Mouse (Mus musculus): Measurements from ENCODE around the gene Clint1. TPM values are rescaled to one million over a fixed set of nuclear protein-coding genes. Genes with fewer than 3 reads are reported as not detected.

The Clint1 gene
- total RNA-seq, 2 experiments from 2014 or later: 37.4 to 38.2 TPM

GRCm38 (mm10) chr11:45881026-45881682 is 29.3 kb downstream of the Clint1 start:
- peak; percentile 46 to 71 for DNase-seq
- intact Hi-C loops (cut with DNase I): loop anchor here (1.0 to 10.0 kb wide), 6 partner anchors 86 to 1294 kb away; partner anchors contain the start of gene Ebf1

- intact Hi-C loops (cut with DNase I): loop anchor here (1.0 to 10.0 kb wide), 6 partner anchors 86 to 1294 kb away; partner anchors contain the start of gene Ebf1
- DNase-seq: no peak
Measured at GRCm38 (mm10) chr11:45881683-45882068, 29.8 kb downstream of the Clint1 start.

- intact Hi-C loops (cut with DNase I): loop anchor here (5.0 to 10.0 kb wide), 5 partner anchors 201 to 1296 kb away; partner anchors contain the start of gene Ebf1
- peak in 1 of 2 experiments; percentile 25 for DNase-seq
Measured at GRCm38 (mm10) chr11:45883270-45883931, 31.6 kb downstream of the Clint1 start.

- peak in 1 of 2 experiments; percentile 29 for DNase-seq
- intact Hi-C loops (cut with DNase I): loop anchor here (5.0 to 10.0 kb wide), 5 partner anchors 202 to 1297 kb away; partner anchors contain the start of gene Ebf1
Measured at GRCm38 (mm10) chr11:45884029-45884428, 32.2 kb downstream of the Clint1 start.

GRCm38 (mm10) chr11:45885606-45886230 is 33.9 kb downstream of the Clint1 start:
- intact Hi-C loops (cut with DNase I): loop anchor here (10.0 kb wide), 3 partner anchors 341 to 1271 kb away; partner anchors contain the start of gene Ebf1
- DNase-seq: no peak

- intact Hi-C loops (cut with DNase I): loop anchor here (10.0 kb wide), 3 partner anchors 342 to 1272 kb away; partner anchors contain the start of gene Ebf1
- no peak for DNase-seq
Measured at GRCm38 (mm10) chr11:45886596-45886995, 34.7 kb downstream of the Clint1 start.

- no peak for DNase-seq
- intact Hi-C loops (cut with DNase I): loop anchor here (10.0 kb wide), 3 partner anchors 344 to 1274 kb away; partner anchors contain the start of gene Ebf1
Measured at GRCm38 (mm10) chr11:45888471-45889030, 36.7 kb downstream of the Clint1 start.

GRCm38 (mm10) chr11:45889981-45890380 is 38.1 kb downstream of the Clint1 start:
- intact Hi-C loops (cut with DNase I): loop anchor here (10.0 kb wide), 3 partner anchors 345 to 1275 kb away; partner anchors contain the start of gene Ebf1
- DNase-seq: no peak

- intact Hi-C loops (cut with DNase I): no loop called here
- no peak for DNase-seq
Measured at GRCm38 (mm10) chr11:45890423-45890822, 38.6 kb downstream of the Clint1 start.

GRCm38 (mm10) chr11:45892861-45893360 is 41.1 kb downstream of the Clint1 start:
- intact Hi-C loops (cut with DNase I): no loop called here
- no peak for DNase-seq

- DNase-seq: no peak
- intact Hi-C loops (cut with DNase I): no loop called here
Measured at GRCm38 (mm10) chr11:45897392-45897791, 45.5 kb downstream of the Clint1 start.

- intact Hi-C loops (cut with DNase I): no loop called here
- no peak for DNase-seq
Measured at GRCm38 (mm10) chr11:45900233-45901015, 48.6 kb downstream of the Clint1 start.

GRCm38 (mm10) chr11:45906109-45906786 is 54.4 kb downstream of the Clint1 start:
- intact Hi-C loops (cut with DNase I): no loop called here

GRCm38 (mm10) chr11:45907301-45907700 is 55.5 kb downstream of the Clint1 start:
- intact Hi-C loops (cut with DNase I): no loop called here
- no peak for DNase-seq

More at GRCm38 (mm10) chr11:45906109-45906786, 54.4 kb downstream of the Clint1 start:
- DNase-seq: no peak

GRCm38 (mm10) chr11:45908070-45908469 is 56.2 kb downstream of the Clint1 start:
- DNase-seq: no peak
- intact Hi-C loops (cut with DNase I): no loop called here

GRCm38 (mm10) chr11:45908894-45909293 is 57.0 kb downstream of the Clint1 start:
- no peak for DNase-seq
- intact Hi-C loops (cut with DNase I): no loop called here

GRCm38 (mm10) chr11:45910701-45911100 is 58.9 kb downstream of the Clint1 start:
- DNase-seq: no peak
- intact Hi-C loops (cut with DNase I): no loop called here

GRCm38 (mm10) chr11:45916196-45916595 is 64.3 kb downstream of the Clint1 start:
- intact Hi-C loops (cut with DNase I): no loop called here
- no peak for DNase-seq

GRCm38 (mm10) chr11:45918018-45918417 is 66.2 kb downstream of the Clint1 start:
- intact Hi-C loops (cut with DNase I): no loop called here
- no peak for DNase-seq

Data from heart, postnatal 14 days (tissue).